Mouse (Mus musculus): ENCODE measurements around the gene Tmod3.
A peak's percentile ranks its signal among the peaks of the same experiment; 100 is the strongest.
"Not testable (repeated sequence)": the region's sequence is repeated elsewhere in the genome, so short reads cannot be mapped to it uniquely, and the experiment has no call there.

The Tmod3 gene

GRCm38 (mm10) chr9:75511236-75511939, 48.1 kb downstream of the Tmod3 start:
- no peak for ATAC-seq (ENCODE audit: insufficient number of reproducible peaks, low FRiP score, low TSS enrichment)

GRCm38 (mm10) chr9:75504311-75504710, 55.1 kb downstream of the Tmod3 start:
- ATAC-seq (ENCODE audit: insufficient number of reproducible peaks, low FRiP score, low TSS enrichment): no peak

DNA sequence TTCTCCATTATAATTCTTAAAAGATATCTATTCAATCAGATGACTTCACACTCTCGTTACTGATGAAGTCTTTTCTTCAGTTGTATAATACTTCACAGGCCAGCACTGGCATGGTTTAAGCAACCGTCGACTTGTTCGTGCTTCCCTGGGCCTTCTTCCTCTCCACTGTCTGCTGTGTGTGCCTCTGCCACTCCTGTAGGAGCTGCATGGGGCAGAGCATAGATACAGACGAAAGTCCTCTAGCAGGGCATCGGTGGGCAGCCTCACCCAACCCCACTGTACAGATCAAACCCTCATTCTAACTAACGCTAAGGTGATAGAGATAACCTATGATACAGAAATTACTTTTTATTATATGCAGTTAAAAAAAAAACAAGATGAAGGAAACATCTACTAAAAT, 60.9 kb downstream of the Tmod3 start:
- ATAC-seq (ENCODE audit: insufficient number of reproducible peaks, low FRiP score, low TSS enrichment): no peak

DNA sequence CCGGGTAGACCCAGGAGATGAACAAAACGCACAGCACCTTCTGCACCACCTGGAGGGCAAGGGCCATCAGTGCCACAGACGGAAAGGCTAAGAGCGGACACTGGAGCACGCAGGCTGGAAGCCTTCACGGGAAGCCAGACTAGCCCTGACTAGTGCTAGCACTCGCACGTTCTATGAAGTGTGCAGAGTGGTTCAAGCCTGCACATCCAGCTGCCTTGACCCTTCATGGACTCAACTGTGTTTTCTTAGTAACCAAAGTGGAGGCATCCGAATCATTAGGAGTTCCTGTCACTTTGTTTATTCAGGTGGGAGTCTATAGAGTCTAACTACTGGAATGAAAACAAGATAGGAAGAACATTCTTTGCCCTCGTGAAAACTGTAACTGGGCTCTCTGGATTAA, 63.5 kb downstream of the Tmod3 start:
- no peak for ATAC-seq (ENCODE audit: insufficient number of reproducible peaks, low FRiP score, low TSS enrichment)

- ATAC-seq (ENCODE audit: insufficient number of reproducible peaks, low FRiP score, low TSS enrichment): peak; percentile 68; the same call in 1 of the 2 replicates
Measured at GRCm38 (mm10) chr9:75494407-75495005, 65.0 kb downstream of the Tmod3 start.

GRCm38 (mm10) chr9:75488255-75488654, 71.2 kb downstream of the Tmod3 start:
- not testable (repeated sequence) for ATAC-seq (ENCODE audit: insufficient number of reproducible peaks, low FRiP score, low TSS enrichment)

DNA sequence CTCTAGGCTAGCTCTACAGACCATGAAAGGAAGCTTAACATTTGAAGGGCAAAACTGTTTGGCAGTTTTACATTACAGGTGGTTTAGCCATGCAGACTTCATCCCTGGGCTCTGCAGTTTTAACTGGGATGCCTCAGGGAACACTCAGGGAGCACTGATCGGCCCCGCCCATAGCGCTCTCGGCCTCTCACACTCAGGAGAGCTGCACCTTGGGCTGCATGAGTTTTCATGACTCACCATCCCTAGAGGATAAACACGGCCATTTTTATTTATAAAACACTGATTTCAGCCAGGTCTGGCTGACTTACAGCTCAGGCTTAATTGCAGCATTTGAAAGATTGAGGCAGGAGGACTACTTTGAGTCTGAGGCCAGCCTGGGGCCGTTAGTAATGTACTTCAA, 74.2 kb downstream of the Tmod3 start:
- no peak for ATAC-seq (ENCODE audit: insufficient number of reproducible peaks, low FRiP score, low TSS enrichment)

GRCm38 (mm10) chr9:75480536-75481075, 78.9 kb downstream of the Tmod3 start:
- ATAC-seq (ENCODE audit: insufficient number of reproducible peaks, low FRiP score, low TSS enrichment): no peak

DNA sequence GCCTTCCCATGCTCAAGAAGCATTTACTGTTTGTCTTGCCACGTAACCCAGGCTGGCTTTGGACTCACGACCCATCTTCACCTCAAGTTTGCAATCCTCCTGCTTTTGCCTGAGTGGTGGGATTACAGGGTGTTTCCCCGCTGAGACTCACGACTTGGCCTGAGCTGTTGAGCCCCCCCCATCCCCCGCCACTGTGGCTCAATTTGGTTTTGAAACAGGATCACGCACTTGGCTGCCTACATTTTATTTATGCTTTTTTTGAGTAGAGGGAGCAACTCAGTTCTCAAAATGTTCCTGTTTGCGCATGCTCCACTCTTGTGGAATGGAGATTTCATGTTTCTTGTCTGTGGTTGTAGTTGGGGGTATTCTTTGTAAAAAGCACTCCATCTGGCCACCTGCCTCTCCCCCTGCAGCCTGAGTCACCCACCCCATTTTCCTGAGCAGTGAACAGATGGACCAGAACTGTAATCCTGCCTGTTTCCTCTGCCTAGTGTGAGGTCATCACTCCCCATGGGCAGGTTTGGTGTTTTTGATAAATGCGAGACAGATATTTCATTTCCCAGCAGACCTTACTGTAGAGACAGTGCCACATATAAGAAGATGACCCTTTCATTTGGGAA, 80.2 kb downstream of the Tmod3 start:
- ATAC-seq (ENCODE audit: insufficient number of reproducible peaks, low FRiP score, low TSS enrichment): peak; percentile 91; the same call in 1 of the 2 replicates

GRCm38 (mm10) chr9:75477212-75477611, 82.2 kb downstream of the Tmod3 start:
- ATAC-seq (ENCODE audit: insufficient number of reproducible peaks, low FRiP score, low TSS enrichment): no peak

GRCm38 (mm10) chr9:75468297-75468696, 91.2 kb downstream of the Tmod3 start:
- no peak for ATAC-seq (ENCODE audit: insufficient number of reproducible peaks, low FRiP score, low TSS enrichment)

GRCm38 (mm10) chr9:75467581-75467980, 91.9 kb downstream of the Tmod3 start:
- no peak for ATAC-seq (ENCODE audit: insufficient number of reproducible peaks, low FRiP score, low TSS enrichment)

DNA sequence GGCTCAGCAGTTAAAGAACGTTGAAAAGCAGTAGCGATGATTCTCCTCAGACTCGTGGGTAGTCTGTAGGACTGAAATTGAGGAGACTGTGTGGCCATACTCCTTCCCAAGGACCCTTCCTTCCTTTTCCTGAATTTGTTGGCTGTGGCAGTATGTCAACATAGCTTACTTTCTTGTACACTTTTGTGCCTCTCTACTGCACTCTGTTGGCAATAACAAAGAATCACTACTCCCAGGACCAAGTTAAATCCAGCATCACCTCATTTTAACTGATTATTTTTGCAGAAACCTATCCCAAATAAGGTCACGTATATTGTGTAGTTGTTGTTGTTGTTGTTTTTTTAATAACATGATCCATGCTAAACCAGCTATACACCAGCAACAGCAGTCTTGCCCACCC, 92.8 kb downstream of the Tmod3 start:
- no peak for ATAC-seq (ENCODE audit: insufficient number of reproducible peaks, low FRiP score, low TSS enrichment)

GRCm38 (mm10) chr9:75465856-75466255, 93.6 kb downstream of the Tmod3 start:
- ATAC-seq (ENCODE audit: insufficient number of reproducible peaks, low FRiP score, low TSS enrichment): no peak

DNA sequence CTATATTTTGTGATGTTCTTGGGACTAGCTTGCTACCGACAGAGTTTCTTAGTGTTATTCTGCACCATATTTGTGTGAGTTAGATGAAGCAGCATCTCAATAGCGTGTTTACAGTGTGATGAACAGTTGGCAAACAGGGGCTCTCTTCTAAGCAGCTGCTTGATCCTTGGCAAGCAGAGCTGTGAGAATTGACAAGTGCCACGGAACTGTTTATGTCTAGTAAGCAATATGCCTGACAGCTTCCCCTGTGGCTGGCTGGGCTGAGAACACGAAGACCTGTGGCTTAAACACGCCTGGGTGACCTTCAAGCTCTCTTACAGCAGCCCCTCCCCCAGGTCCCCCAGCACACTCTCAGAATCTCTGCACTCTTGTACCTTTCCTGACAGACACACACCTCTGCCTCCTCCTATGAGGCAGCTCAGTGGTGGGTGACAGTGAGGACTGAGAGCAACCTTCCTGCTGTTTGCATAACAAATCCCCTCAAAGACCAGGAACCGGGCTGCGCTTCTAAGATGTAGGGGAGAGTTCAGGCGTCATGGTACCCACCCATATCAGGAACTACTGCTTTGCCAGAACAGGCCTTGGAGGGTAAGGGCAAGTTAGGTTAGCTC, 96.3 kb downstream of the Tmod3 start:
- ATAC-seq (ENCODE audit: insufficient number of reproducible peaks, low FRiP score, low TSS enrichment): no peak

GRCm38 (mm10) chr9:75455684-75456083, 103.8 kb downstream of the Tmod3 start:
- ATAC-seq (ENCODE audit: insufficient number of reproducible peaks, low FRiP score, low TSS enrichment): no peak

GRCm38 (mm10) chr9:75453994-75454393, 105.5 kb downstream of the Tmod3 start:
- ATAC-seq (ENCODE audit: insufficient number of reproducible peaks, low FRiP score, low TSS enrichment): no peak

- ATAC-seq (ENCODE audit: insufficient number of reproducible peaks, low FRiP score, low TSS enrichment): no peak
Measured at GRCm38 (mm10) chr9:75448021-75448420, 111.4 kb downstream of the Tmod3 start.

Measured in cerebellum, adult (tissue).